Mouse (Mus musculus): ENCODE measurements at regions not wholly inside any gene's neighbourhood (a gene's known extent, or its start where the extent isn't known, plus 50 kb on each side); places are given as distances from the start of the nearest gene placed in this dataset.
A peak's percentile ranks its signal among the peaks of the same experiment; 100 is the strongest.
"Not testable (repeated sequence)": the region's sequence is repeated elsewhere in the genome, so short reads cannot be mapped to it uniquely, and the experiment has no call there.

- not testable (repeated sequence) for ATAC-seq (replicated peaks; ENCODE audit: insufficient number of reproducible peaks, low FRiP score, low TSS enrichment, low read depth); H3K4me2 ChIP-seq (ENCODE audit: low read depth, low read length); H3K9ac ChIP-seq (replicated peaks; ENCODE audit: low read length); DNase-seq (ENCODE audit: low spot score); H3K36me3 ChIP-seq (replicated peaks; ENCODE audit: control insufficient read depth, insufficient read depth, low read depth, low read length); H3K27me3 ChIP-seq (ENCODE audit: control insufficient read depth, insufficient read depth, low read length); H3K27ac ChIP-seq (replicated peaks; ENCODE audit: low read depth, low read length); H3K4me1 ChIP-seq (ENCODE audit: control insufficient read depth, insufficient read depth, low read length); H3K9me3 ChIP-seq (replicated peaks; ENCODE audit: control insufficient read depth, low read length); H3K4me3 ChIP-seq (ENCODE audit: low read depth, low read length)
- 61% methylated on average over 1 of the region's 1 CpGs for WGBS
Measured at GRCm38 (mm10) chrX:82249456-82249855, 699.2 kb upstream of the Dmd start.

GRCm38 (mm10) chrX:82282376-82282775 is 666.3 kb upstream of the Dmd start:
- 71% methylated on average over 4 of the region's 4 CpGs for WGBS
- H3K4me1 ChIP-seq (ENCODE audit: control insufficient read depth, insufficient read depth, low read length); H3K9ac ChIP-seq (replicated peaks; ENCODE audit: low read length); H3K4me3 ChIP-seq (ENCODE audit: low read depth, low read length); ATAC-seq (replicated peaks; ENCODE audit: insufficient number of reproducible peaks, low FRiP score, low TSS enrichment, low read depth); DNase-seq (ENCODE audit: low spot score); H3K27ac ChIP-seq (replicated peaks; ENCODE audit: low read depth, low read length); H3K27me3 ChIP-seq (ENCODE audit: control insufficient read depth, insufficient read depth, low read length); H3K4me2 ChIP-seq (ENCODE audit: low read depth, low read length); H3K9me3 ChIP-seq (replicated peaks; ENCODE audit: control insufficient read depth, low read length); H3K36me3 ChIP-seq (replicated peaks; ENCODE audit: control insufficient read depth, insufficient read depth, low read depth, low read length): not testable (repeated sequence)

- Histone ChIP-seq H3K27me3 (ENCODE audit: control insufficient read depth, insufficient read depth, low read length) (no peaks in the 10 kb centered on the region), H3K9me3 (replicated peaks; ENCODE audit: control insufficient read depth, low read length) (no peaks in the 10 kb centered on the region), H3K4me1 (ENCODE audit: control insufficient read depth, insufficient read depth, low read length) (no peaks in the 10 kb centered on the region), H3K27ac (replicated peaks; ENCODE audit: low read depth, low read length) (no peak overlapping the region), H3K9ac (replicated peaks; ENCODE audit: low read length) (no peak overlapping the region; the same call in 1 of the 2 replicates), H3K4me2 (ENCODE audit: low read depth, low read length) (peak overlapping the region; percentile 23), H3K4me3 (ENCODE audit: low read depth, low read length) (no peak overlapping the region), H3K36me3 (replicated peaks; ENCODE audit: control insufficient read depth, insufficient read depth, low read depth, low read length) (no peaks in the 10 kb centered on the region)
- ATAC-seq (replicated peaks; ENCODE audit: insufficient number of reproducible peaks, low FRiP score, low TSS enrichment, low read depth) (no peak), DNase-seq (ENCODE audit: low spot score) (peak; percentile 1)
- WGBS: 24% methylated on average over 18 of the region's 18 CpGs
Measured at GRCm38 (mm10) chrX:82310764-82311492, 637.7 kb upstream of the Dmd start.
